Mouse (Mus musculus) gastrocnemius, postnatal 36 days (tissue): ENCODE results near the gene Pirt. TPM values are rescaled to one million over a fixed set of nuclear protein-coding genes. Genes with fewer than 3 reads are reported as not detected.

Experiments
- DNase-seq, 2 experiments: peaks; one replicate each; pipeline ENCODE4 v3.0.0; 2022
- intact Hi-C: fragments of 180-260 bp; cut with DNase I; formaldehyde crosslinking; loops from one replicate; pipeline ENCODE4 v1.15.1; 2025
- long read RNA-seq, 2 experiments: library from polyadenylated mRNA; stranded (forward); transcript quantifications; one replicate each; pipeline ENCODE4 v2.0.0; 2021
- total RNA-seq, 2 experiments: library from RNA; stranded (reverse); gene quantifications; 2 replicates each; pipeline ENCODE4 v1.2.3; 2021

Gene Pirt
- total RNA-seq, result under 1 TPM in 1 of 2 experiments, not detected in 1; 0.13 TPM
- long read RNA-seq, experiment 1, result 0 reads
- long read RNA-seq, experiment 2, result 0 reads

GRCm38 (mm10) chr11:66911811-66912210 is at the start of gene Pirt:
Gene Pirt (plus strand): TSS chr11:66911981.
- intact Hi-C loops, result no loop called here
- no peak for DNase-seq

- DNase-seq, result no peak
- intact Hi-C loops, result loop anchor here (2.0 to 5.0 kb wide), 2 partner anchors 257 to 749 kb away; no protein-coding TSS in a partner anchor
These were observed 40.1 kb upstream of the Pirt start for GRCm38 (mm10) chr11:66871701-66872100.

GRCm38 (mm10) chr11:66872773-66873470 is 38.9 kb upstream of the Pirt start:
- intact Hi-C loops, result loop anchor here (5.0 kb wide), 1 partner anchor 751 kb away; no protein-coding TSS in a partner anchor
- DNase-seq, result no peak

- DNase-seq, result no peak
- intact Hi-C loops, result no loop called here
These were observed 30.5 kb upstream of the Pirt start for GRCm38 (mm10) chr11:66881291-66881690.

- peak; percentile 13 to 23 for DNase-seq
- intact Hi-C loops, result no loop called here
These were observed 29.3 kb upstream of the Pirt start for GRCm38 (mm10) chr11:66882224-66883040.

- DNase-seq, result no peak
- intact Hi-C loops, result no loop called here
These were observed 19.2 kb upstream of the Pirt start for GRCm38 (mm10) chr11:66892536-66892935.

- intact Hi-C loops, result no loop called here
- no peak for DNase-seq
These were observed 13.0 kb upstream of the Pirt start for GRCm38 (mm10) chr11:66898747-66899146.

- DNase-seq, result peak; percentile 31 to 39
- intact Hi-C loops, result no loop called here
These were observed 12.4 kb upstream of the Pirt start for GRCm38 (mm10) chr11:66899426-66899825.

GRCm38 (mm10) chr11:66902801-66903200 is 9.0 kb upstream of the Pirt start:
- intact Hi-C loops, result no loop called here

GRCm38 (mm10) chr11:66905617-66906384 is 6.0 kb upstream of the Pirt start:
- intact Hi-C loops, result loop anchor here (2.0 to 5.0 kb wide), 3 partner anchors 79 to 176 kb away; no protein-coding TSS in a partner anchor
- peak; percentile 39 to 48 for DNase-seq

More at GRCm38 (mm10) chr11:66902801-66903200, 9.0 kb upstream of the Pirt start:
- no peak for DNase-seq

GRCm38 (mm10) chr11:66912531-66913458 is 1.0 kb downstream of the Pirt start:
- DNase-seq, result no peak

GRCm38 (mm10) chr11:66914249-66914648 is 2.5 kb downstream of the Pirt start:
- intact Hi-C loops, result loop anchor here (2.0 kb wide), 1 partner anchor 71 kb away; no protein-coding TSS in a partner anchor
- no peak for DNase-seq

More at GRCm38 (mm10) chr11:66912531-66913458, 1.0 kb downstream of the Pirt start:
- intact Hi-C loops, result no loop called here

- DNase-seq, result no peak
- intact Hi-C loops, result no loop called here
These were observed 8.2 kb downstream of the Pirt start for GRCm38 (mm10) chr11:66920012-66920411.

GRCm38 (mm10) chr11:66924095-66924823 is 12.5 kb downstream of the Pirt start:
- intact Hi-C loops, result no loop called here
- no peak for DNase-seq

GRCm38 (mm10) chr11:66928311-66928710 is 16.5 kb downstream of the Pirt start:
- no peak for DNase-seq
- intact Hi-C loops, result no loop called here

GRCm38 (mm10) chr11:66932827-66933599 is 21.2 kb downstream of the Pirt start:
- DNase-seq, result no peak
- intact Hi-C loops, result no loop called here

- intact Hi-C loops, result no loop called here
- no peak for DNase-seq
These were observed 22.8 kb downstream of the Pirt start for GRCm38 (mm10) chr11:66934428-66935173.
